Mouse (Mus musculus) left cerebral cortex, postnatal 4 days (tissue): ENCODE results near the gene Crmp1. TPM values are rescaled to one million over a fixed set of nuclear protein-coding genes. Genes with fewer than 3 reads are reported as not detected.

Experiments
- DNase-seq: peaks from one replicate; pipeline ENCODE4 v3.0.0-alpha.2; 2022
- intact Hi-C: fragments of 180-260 bp; cut with DNase I; formaldehyde crosslinking; loops from one replicate; pipeline ENCODE4 v1.15.1; 2025
- total RNA-seq, 2 experiments: library from RNA; stranded (reverse); gene quantifications; 2 replicates each; pipeline ENCODE4 v1.2.3; 2021

The Crmp1 gene
- 1,000 to 10,000 TPM; 1,527 to 1,566 TPM for total RNA-seq

GRCm38 (mm10) chr5:37241651-37242151 is at the start of gene Crmp1:
TSS of gene Crmp1 (plus strand) at chr5:37241940.
- intact Hi-C loops: no loop called here
- DNase-seq: peak; percentile 95

- no peak for DNase-seq
- intact Hi-C loops: no loop called here
These were observed 45.5 kb upstream of the Crmp1 start for GRCm38 (mm10) chr5:37196196-37196595.

- no peak for DNase-seq
- intact Hi-C loops: no loop called here
These were observed 45.0 kb upstream of the Crmp1 start for GRCm38 (mm10) chr5:37196666-37197250.

- DNase-seq: peak; percentile 41
- intact Hi-C loops: no loop called here
These were observed 44.3 kb upstream of the Crmp1 start for GRCm38 (mm10) chr5:37197423-37197822.

GRCm38 (mm10) chr5:37198011-37198688 is 43.6 kb upstream of the Crmp1 start:
- DNase-seq: peak; percentile 78
- intact Hi-C loops: no loop called here

GRCm38 (mm10) chr5:37202285-37202684 is 39.5 kb upstream of the Crmp1 start:
- no peak for DNase-seq
- intact Hi-C loops: no loop called here

GRCm38 (mm10) chr5:37204886-37205285 is 36.9 kb upstream of the Crmp1 start:
- DNase-seq: no peak
- intact Hi-C loops: no loop called here

GRCm38 (mm10) chr5:37205420-37205819 is 36.3 kb upstream of the Crmp1 start:
- intact Hi-C loops: no loop called here
- DNase-seq: no peak

- intact Hi-C loops: no loop called here
- peak; percentile 77 for DNase-seq
These were observed 35.4 kb upstream of the Crmp1 start for GRCm38 (mm10) chr5:37206364-37206763.

- intact Hi-C loops: no loop called here
- DNase-seq: no peak
These were observed 28.6 kb upstream of the Crmp1 start for GRCm38 (mm10) chr5:37212938-37213708.

GRCm38 (mm10) chr5:37213709-37214103 is 28.0 kb upstream of the Crmp1 start:
- intact Hi-C loops: no loop called here

GRCm38 (mm10) chr5:37214614-37215013 is 27.1 kb upstream of the Crmp1 start:
- intact Hi-C loops: no loop called here
- DNase-seq: no peak

More at GRCm38 (mm10) chr5:37213709-37214103, 28.0 kb upstream of the Crmp1 start:
- no peak for DNase-seq

GRCm38 (mm10) chr5:37215276-37215675 is 26.5 kb upstream of the Crmp1 start:
- no peak for DNase-seq

GRCm38 (mm10) chr5:37219615-37220014 is 22.1 kb upstream of the Crmp1 start:
- intact Hi-C loops: no loop called here
- DNase-seq: no peak

More at GRCm38 (mm10) chr5:37215276-37215675, 26.5 kb upstream of the Crmp1 start:
- intact Hi-C loops: no loop called here

- DNase-seq: no peak
- intact Hi-C loops: no loop called here
These were observed 21.2 kb upstream of the Crmp1 start for GRCm38 (mm10) chr5:37220575-37220974.

- DNase-seq: no peak
- intact Hi-C loops: no loop called here
These were observed 20.2 kb upstream of the Crmp1 start for GRCm38 (mm10) chr5:37221563-37221962.

- intact Hi-C loops: no loop called here
- DNase-seq: no peak
These were observed 19.4 kb upstream of the Crmp1 start for GRCm38 (mm10) chr5:37222316-37222715.

GRCm38 (mm10) chr5:37225708-37226107 is 16.0 kb upstream of the Crmp1 start:
- no peak for DNase-seq
- intact Hi-C loops: no loop called here

GRCm38 (mm10) chr5:37227956-37228680 is 13.6 kb upstream of the Crmp1 start:
- DNase-seq: peak; percentile 67
- intact Hi-C loops: no loop called here

- no peak for DNase-seq
- intact Hi-C loops: no loop called here
These were observed 12.8 kb upstream of the Crmp1 start for GRCm38 (mm10) chr5:37228894-37229293.

- DNase-seq: no peak
- intact Hi-C loops: no loop called here
These were observed 8.7 kb upstream of the Crmp1 start for GRCm38 (mm10) chr5:37233010-37233557.
